Mouse (Mus musculus) c-Kit-positive CD71-positive TER-119-positive erythroid progenitor cells, embryonic 14.5 days (primary cell): ENCODE data around the gene Olfr1218.
"Not testable (repeated sequence)": the region's sequence is repeated elsewhere in the genome, so short reads cannot be mapped to it uniquely, and the experiment has no call there.

Experiments
- DNase-seq: peaks from one replicate; pipeline ENCODE4 v3.0.0-alpha.2; 2013; ENCODE audit warnings: low spot score

The Olfr1218 gene

GRCm38 (mm10) chr2:89061087-89061486, at the start of gene Olfr1218:
Gene Olfr1218 (minus strand): TSS chr2:89061187.
- no peak for DNase-seq

- DNase-seq: no peak
These were observed 45.7 kb upstream of the Olfr1218 start, which contains the start of gene Olfr1220 for GRCm38 (mm10) chr2:89106735-89107134. Gene Olfr1220 (minus strand): TSS chr2:89106835.

- no peak for DNase-seq
These were observed 44.7 kb upstream of the Olfr1218 start for GRCm38 (mm10) chr2:89105651-89106050.

- DNase-seq: no peak
These were observed 32.9 kb upstream of the Olfr1218 start for GRCm38 (mm10) chr2:89093848-89094247.

- no peak for DNase-seq
These were observed 22.4 kb upstream of the Olfr1218 start, which contains the start of gene Olfr1219 for GRCm38 (mm10) chr2:89083413-89083812. Gene Olfr1219 (minus strand): TSS chr2:89083513.

- DNase-seq: no peak
These were observed 20.5 kb upstream of the Olfr1218 start for GRCm38 (mm10) chr2:89081487-89081886.

- DNase-seq: no peak
These were observed 29.0 kb downstream of the Olfr1218 start, which contains the start of gene Olfr1217 for GRCm38 (mm10) chr2:89031965-89032364. Gene Olfr1217 (minus strand): TSS chr2:89032065.

- DNase-seq: not testable (repeated sequence)
These were observed 39.6 kb downstream of the Olfr1218 start for GRCm38 (mm10) chr2:89021436-89021835.

- no peak for DNase-seq
These were observed 42.7 kb downstream of the Olfr1218 start, which contains the start of gene Olfr1216 for GRCm38 (mm10) chr2:89018240-89018639. Gene Olfr1216 (minus strand): TSS chr2:89018340.

GRCm38 (mm10) chr2:89006873-89007272, 54.1 kb downstream of the Olfr1218 start, which contains the start of gene Olfr1215:
Gene Olfr1215 (minus strand): TSS chr2:89006973.
- no peak for DNase-seq
